Mouse (Mus musculus): ENCODE results near the gene Gm3776. TPM values are rescaled to one million over a fixed set of nuclear protein-coding genes. Genes with fewer than 3 reads are reported as not detected.

Gm3776 gene
- polyA plus RNA-seq (2015; fragmentation: Illumina TruSeq; extraction: RNeasy Lipid Tissue Mini Kit (QIAGEN cat#74804); ENCODE audit: insufficient read depth, low replicate concordance): not detected

GRCm38 (mm10) chr9:78256914-78257313 lies at the start of gene Gm3776:
TSS of gene Gm3776 (plus strand) at chr9:78257129.

DNA sequence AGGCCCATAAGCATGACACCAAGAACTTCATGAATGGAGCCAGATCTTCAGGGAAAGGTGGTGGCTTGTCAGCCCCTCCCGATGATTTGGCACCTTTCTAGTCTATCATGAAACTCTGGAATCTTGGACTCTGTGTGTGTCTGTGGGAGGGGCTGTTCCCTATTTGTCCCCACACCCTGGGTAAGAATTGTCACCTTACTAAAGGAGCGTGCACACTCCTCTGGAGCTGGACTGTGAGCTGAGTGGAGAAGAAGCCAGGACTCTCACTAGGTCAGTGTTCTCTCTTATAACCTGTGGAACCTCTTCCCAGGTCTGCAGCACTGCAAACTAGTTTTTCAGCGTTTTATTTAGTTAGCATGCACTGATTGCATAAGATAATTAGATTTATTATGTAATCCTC lies 26.5 kb upstream of the Gm3776 start, which contains the start of gene Gsta1:
TSS of gene Gsta1 (plus strand) at position 196 of the 400 bp plus-strand sequence.

DNA sequence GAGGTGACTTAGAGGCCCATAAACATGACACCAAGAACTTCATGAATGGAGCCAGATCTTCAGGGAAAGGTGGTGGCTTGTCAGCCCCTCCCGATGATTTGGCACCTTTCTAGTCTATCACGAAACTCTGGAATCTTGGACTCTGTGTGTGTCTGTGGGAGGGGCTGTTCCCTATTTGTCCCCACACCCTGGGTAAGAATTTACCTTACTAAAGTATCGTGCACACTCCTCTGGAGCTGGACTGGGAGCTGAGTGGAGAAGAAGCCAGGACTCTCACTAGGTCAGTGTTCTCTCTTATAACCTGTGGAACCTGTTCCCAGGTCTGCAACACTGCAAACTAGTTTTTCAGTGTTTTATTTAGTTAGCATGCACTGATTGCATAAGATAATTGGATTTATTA lies 32.8 kb downstream of the Gm3776 start, which contains the start of gene Gm10639:
TSS of gene Gm10639 (plus strand) at position 201 of the 400 bp plus-strand sequence.

DNA sequence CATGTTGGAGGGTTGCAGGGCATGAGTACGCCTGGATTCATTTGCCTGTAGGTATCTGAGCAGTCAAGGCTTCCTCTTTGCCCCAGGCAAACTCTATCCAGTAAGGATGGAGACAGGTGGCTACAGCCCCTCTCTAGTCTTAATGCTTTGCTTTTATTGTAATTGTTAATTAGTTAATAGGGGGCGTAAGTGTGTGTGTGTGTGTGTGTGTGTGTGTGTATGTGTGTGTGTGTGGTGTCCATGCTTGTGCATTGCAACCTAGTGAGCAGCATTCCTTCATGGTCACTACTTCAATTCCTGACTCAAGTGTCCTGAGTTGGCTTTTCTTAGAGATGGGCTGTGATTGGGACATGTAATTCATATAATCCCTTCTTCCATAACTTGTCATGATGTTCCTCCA lies 57.8 kb downstream of the Gm3776 start, which contains the start of gene Omt2a:
TSS of gene Omt2a (minus strand) at position 101 of the 400 bp plus-strand sequence.

Other genes with a start within 250 kb of the Gm3776 start
- gene Gcm1, start 205.2 kb upstream of the Gm3776 start, polyA plus RNA-seq (2015; fragmentation: Illumina TruSeq; extraction: RNeasy Lipid Tissue Mini Kit (QIAGEN cat#74804); ENCODE audit: insufficient read depth, low replicate concordance): not detected
- gene Fbxo9, start 148.1 kb upstream of the Gm3776 start, polyA plus RNA-seq (2015; fragmentation: Illumina TruSeq; extraction: RNeasy Lipid Tissue Mini Kit (QIAGEN cat#74804); ENCODE audit: insufficient read depth, low replicate concordance): 73.0 TPM
- 9.6 TPM for gene Ick, start 147.9 kb upstream of the Gm3776 start, polyA plus RNA-seq (2015; fragmentation: Illumina TruSeq; extraction: RNeasy Lipid Tissue Mini Kit (QIAGEN cat#74804); ENCODE audit: insufficient read depth, low replicate concordance)
- gene Gsta4, start 74.4 kb upstream of the Gm3776 start, polyA plus RNA-seq (2015; fragmentation: Illumina TruSeq; extraction: RNeasy Lipid Tissue Mini Kit (QIAGEN cat#74804); ENCODE audit: insufficient read depth, low replicate concordance): 12.8 TPM
- not detected for gene Gsta1, start 26.5 kb upstream of the Gm3776 start, polyA plus RNA-seq (2015; fragmentation: Illumina TruSeq; extraction: RNeasy Lipid Tissue Mini Kit (QIAGEN cat#74804); ENCODE audit: insufficient read depth, low replicate concordance)
- not detected for gene Gm10639, start 32.8 kb downstream of the Gm3776 start, polyA plus RNA-seq (2015; fragmentation: Illumina TruSeq; extraction: RNeasy Lipid Tissue Mini Kit (QIAGEN cat#74804); ENCODE audit: insufficient read depth, low replicate concordance)
- gene Omt2a, start 57.7 kb downstream of the Gm3776 start, polyA plus RNA-seq (2015; fragmentation: Illumina TruSeq; extraction: RNeasy Lipid Tissue Mini Kit (QIAGEN cat#74804); ENCODE audit: insufficient read depth, low replicate concordance): not detected
- not detected for gene Omt2b, start 70.5 kb downstream of the Gm3776 start, polyA plus RNA-seq (2015; fragmentation: Illumina TruSeq; extraction: RNeasy Lipid Tissue Mini Kit (QIAGEN cat#74804); ENCODE audit: insufficient read depth, low replicate concordance)
- not detected for gene Gsta2, start 98.7 kb downstream of the Gm3776 start, polyA plus RNA-seq (2015; fragmentation: Illumina TruSeq; extraction: RNeasy Lipid Tissue Mini Kit (QIAGEN cat#74804); ENCODE audit: insufficient read depth, low replicate concordance)
- gene Dppa5a, start 111.0 kb downstream of the Gm3776 start, polyA plus RNA-seq (2015; fragmentation: Illumina TruSeq; extraction: RNeasy Lipid Tissue Mini Kit (QIAGEN cat#74804); ENCODE audit: insufficient read depth, low replicate concordance): not detected
- gene Ooep, start 121.6 kb downstream of the Gm3776 start, polyA plus RNA-seq (2015; fragmentation: Illumina TruSeq; extraction: RNeasy Lipid Tissue Mini Kit (QIAGEN cat#74804); ENCODE audit: insufficient read depth, low replicate concordance): not detected
- 1.5 TPM for gene Ddx43, start 138.6 kb downstream of the Gm3776 start, polyA plus RNA-seq (2015; fragmentation: Illumina TruSeq; extraction: RNeasy Lipid Tissue Mini Kit (QIAGEN cat#74804); ENCODE audit: insufficient read depth, low replicate concordance)
- gene Cgas, start 186.1 kb downstream of the Gm3776 start, polyA plus RNA-seq (2015; fragmentation: Illumina TruSeq; extraction: RNeasy Lipid Tissue Mini Kit (QIAGEN cat#74804); ENCODE audit: insufficient read depth, low replicate concordance): 6.5 TPM
- gene Mto1, start 191.1 kb downstream of the Gm3776 start, polyA plus RNA-seq (2015; fragmentation: Illumina TruSeq; extraction: RNeasy Lipid Tissue Mini Kit (QIAGEN cat#74804); ENCODE audit: insufficient read depth, low replicate concordance): 24.9 TPM
- gene Gm17324, start 191.7 kb downstream of the Gm3776 start, polyA plus RNA-seq (2015; fragmentation: Illumina TruSeq; extraction: RNeasy Lipid Tissue Mini Kit (QIAGEN cat#74804); ENCODE audit: insufficient read depth, low replicate concordance): not detected
- 13,150 TPM for gene Eef1a1, start 232.0 kb downstream of the Gm3776 start, polyA plus RNA-seq (2015; fragmentation: Illumina TruSeq; extraction: RNeasy Lipid Tissue Mini Kit (QIAGEN cat#74804); ENCODE audit: insufficient read depth, low replicate concordance)